Mouse (Mus musculus): Measurements from ENCODE around the gene Trim67. TPM values are rescaled to one million over a fixed set of nuclear protein-coding genes. Genes with fewer than 3 reads are reported as not detected.

The Trim67 gene
- polyA plus RNA-seq, 1 experiment from 2014 or later: 0.14 TPM

- Histone ChIP-seq H3K27me3 (peaks cover 6% of the 10 kb centered on the region), H3K9ac (no peak overlapping the region), H3K36me3 (no peaks in the 10 kb centered on the region), H3K4me2 (no peak overlapping the region), H3K4me3 (no peak overlapping the region), H3K9me3 (no peaks in the 10 kb centered on the region), H3K27ac (no peak overlapping the region), H3K4me1 (peaks cover 4% of the 10 kb centered on the region; the same call in 1 of the 2 replicates)
- ATAC-seq (ENCODE audit: insufficient number of reproducible peaks, low FRiP score, low TSS enrichment, low read depth): no peak
- WGBS: 46% methylated on average over 2 of the region's 2 CpGs
Observed at GRCm38 (mm10) chr8:124772389-124772788, 20.5 kb upstream of the Trim67 start.

GRCm38 (mm10) chr8:124775695-124776094 lies 17.2 kb upstream of the Trim67 start:
- ATAC-seq (ENCODE audit: insufficient number of reproducible peaks, low FRiP score, low TSS enrichment, low read depth): no peak
- H3K4me1 ChIP-seq: peaks cover 4% of the 10 kb centered on the region; the same call in 1 of the 2 replicates
- H3K9me3 ChIP-seq: no peaks in the 10 kb centered on the region
- 14% methylated on average over 16 of the region's 16 CpGs for WGBS
- H3K4me2 ChIP-seq: no peak overlapping the region
- peaks cover 8% of the 10 kb centered on the region for H3K27me3 ChIP-seq
- no peak overlapping the region for H3K27ac ChIP-seq
- no peak overlapping the region for H3K4me3 ChIP-seq
- H3K9ac ChIP-seq: no peak overlapping the region
- H3K36me3 ChIP-seq: no peaks in the 10 kb centered on the region

GRCm38 (mm10) chr8:124780236-124780635 lies 12.7 kb upstream of the Trim67 start:
- ATAC-seq (ENCODE audit: insufficient number of reproducible peaks, low FRiP score, low TSS enrichment, low read depth): no peak
- H3K4me3 ChIP-seq: no peak overlapping the region
- H3K27ac ChIP-seq: no peak overlapping the region
- WGBS: 18% methylated on average over 7 of the region's 7 CpGs
- H3K9me3 ChIP-seq: no peaks in the 10 kb centered on the region
- no peaks in the 10 kb centered on the region for H3K36me3 ChIP-seq
- H3K4me2 ChIP-seq: no peak overlapping the region
- no peak overlapping the region for H3K9ac ChIP-seq
- H3K4me1 ChIP-seq: peaks cover 2% of the 10 kb centered on the region; the same call in 1 of the 2 replicates
- H3K27me3 ChIP-seq: peaks cover 13% of the 10 kb centered on the region

- Histone ChIP-seq H3K36me3 (no peaks in the 10 kb centered on the region), H3K27me3 (peaks cover 17% of the 10 kb centered on the region), H3K4me3 (no peak overlapping the region), H3K9ac (no peak overlapping the region), H3K27ac (no peak overlapping the region), H3K9me3 (no peaks in the 10 kb centered on the region), H3K4me1 (no peaks in the 10 kb centered on the region), H3K4me2 (no peak overlapping the region)
- no peak for ATAC-seq (ENCODE audit: insufficient number of reproducible peaks, low FRiP score, low TSS enrichment, low read depth)
- 75% methylated on average over 3 of the region's 3 CpGs for WGBS
Observed at GRCm38 (mm10) chr8:124782431-124782830, 10.5 kb upstream of the Trim67 start.

GRCm38 (mm10) chr8:124783228-124783627 lies 9.7 kb upstream of the Trim67 start:
- no peak overlapping the region for H3K4me3 ChIP-seq
- no peaks in the 10 kb centered on the region for H3K36me3 ChIP-seq
- no peaks in the 10 kb centered on the region for H3K9me3 ChIP-seq
- no peak overlapping the region for H3K27ac ChIP-seq
- 87% methylated on average over 15 of the region's 15 CpGs for WGBS
- H3K9ac ChIP-seq: no peak overlapping the region
- H3K4me2 ChIP-seq: no peak overlapping the region
- H3K27me3 ChIP-seq: peaks cover 15% of the 10 kb centered on the region
- H3K4me1 ChIP-seq: no peaks in the 10 kb centered on the region
- ATAC-seq (ENCODE audit: insufficient number of reproducible peaks, low FRiP score, low TSS enrichment, low read depth): no peak

GRCm38 (mm10) chr8:124784613-124785012 lies 8.3 kb upstream of the Trim67 start:
- Histone ChIP-seq H3K36me3 (no peaks in the 10 kb centered on the region), H3K4me1 (no peaks in the 10 kb centered on the region), H3K27ac (0 out of 2 replicates have a peak overlapping the region, but pooled peaks have one; percentile 33), H3K9ac (no peak overlapping the region), H3K4me3 (no peak overlapping the region), H3K27me3 (peaks cover 25% of the 10 kb centered on the region), H3K4me2 (no peak overlapping the region), H3K9me3 (no peaks in the 10 kb centered on the region)
- WGBS: 73% methylated on average over 13 of the region's 13 CpGs
- no peak for ATAC-seq (ENCODE audit: insufficient number of reproducible peaks, low FRiP score, low TSS enrichment, low read depth)

- ATAC-seq (ENCODE audit: insufficient number of reproducible peaks, low FRiP score, low TSS enrichment, low read depth): no peak
- H3K27me3 ChIP-seq: peaks cover 79% of the 10 kb centered on the region
Observed at GRCm38 (mm10) chr8:124790676-124791075, 2.2 kb upstream of the Trim67 start.

GRCm38 (mm10) chr8:124791751-124792150 lies 1.1 kb upstream of the Trim67 start:
- Histone ChIP-seq H3K9me3 (no peaks in the 10 kb centered on the region), H3K4me2 (peak overlapping the region; percentile 99), H3K27me3 (peaks cover 81% of the 10 kb centered on the region), H3K27ac (no peak overlapping the region), H3K4me3 (peak overlapping the region; percentile 54), H3K9ac (no peak overlapping the region), H3K36me3 (no peaks in the 10 kb centered on the region), H3K4me1 (peaks cover 31% of the 10 kb centered on the region)
- no peak for ATAC-seq (ENCODE audit: insufficient number of reproducible peaks, low FRiP score, low TSS enrichment, low read depth)
- 40% methylated on average over 4 of the region's 4 CpGs for WGBS

More at GRCm38 (mm10) chr8:124790676-124791075, 2.2 kb upstream of the Trim67 start:
- Histone ChIP-seq H3K36me3 (no peaks in the 10 kb centered on the region), H3K4me3 (no peak overlapping the region), H3K4me2 (no peak overlapping the region), H3K9ac (no peak overlapping the region), H3K4me1 (peaks cover 31% of the 10 kb centered on the region), H3K9me3 (no peaks in the 10 kb centered on the region), H3K27ac (no peak overlapping the region)
- 71% methylated on average over 4 of the region's 4 CpGs for WGBS

GRCm38 (mm10) chr8:124792186-124792585 lies 706 bp upstream of the Trim67 start:
- Histone ChIP-seq H3K4me1 (peaks cover 31% of the 10 kb centered on the region), H3K4me2 (peak overlapping the region; percentile 99), H3K36me3 (no peaks in the 10 kb centered on the region), H3K9ac (no peak overlapping the region), H3K9me3 (no peaks in the 10 kb centered on the region), H3K27ac (no peak overlapping the region), H3K4me3 (peak overlapping the region; percentile 54), H3K27me3 (peaks cover 81% of the 10 kb centered on the region)
- no peak for ATAC-seq (ENCODE audit: insufficient number of reproducible peaks, low FRiP score, low TSS enrichment, low read depth)
- 2% methylated on average over 32 of the region's 32 CpGs for WGBS

- Histone ChIP-seq H3K9ac (no peak overlapping the region), H3K36me3 (no peaks in the 10 kb centered on the region), H3K9me3 (no peaks in the 10 kb centered on the region), H3K4me3 (peak overlapping the region; percentile 54), H3K27me3 (peaks cover 91% of the 10 kb centered on the region), H3K4me2 (peak overlapping the region; percentile 99), H3K27ac (no peak overlapping the region), H3K4me1 (peaks cover 31% of the 10 kb centered on the region)
- under 1% methylated on average over 51 of the region's 51 CpGs for WGBS
- peak; percentile 58; the same call in 1 of the 2 replicates for ATAC-seq (ENCODE audit: insufficient number of reproducible peaks, low FRiP score, low TSS enrichment, low read depth)
Observed at GRCm38 (mm10) chr8:124793172-124793651, 320 bp downstream of the Trim67 start.

GRCm38 (mm10) chr8:124793661-124794485 lies 981 bp downstream of the Trim67 start:
- Histone ChIP-seq H3K27ac (no peak overlapping the region), H3K4me1 (peaks cover 31% of the 10 kb centered on the region), H3K4me3 (peak overlapping the region; percentile 54), H3K4me2 (peak overlapping the region; percentile 99), H3K36me3 (no peaks in the 10 kb centered on the region), H3K27me3 (peaks cover 91% of the 10 kb centered on the region), H3K9ac (no peak overlapping the region), H3K9me3 (no peaks in the 10 kb centered on the region)
- WGBS: under 1% methylated on average over 80 of the region's 81 CpGs
- ATAC-seq (ENCODE audit: insufficient number of reproducible peaks, low FRiP score, low TSS enrichment, low read depth): no peak

GRCm38 (mm10) chr8:124794486-124794780 lies 1.5 kb downstream of the Trim67 start:
- no peak for ATAC-seq (ENCODE audit: insufficient number of reproducible peaks, low FRiP score, low TSS enrichment, low read depth)
- under 1% methylated on average over 25 of the region's 25 CpGs for WGBS
- peak overlapping the region; percentile 99 for H3K4me2 ChIP-seq
- peaks cover 31% of the 10 kb centered on the region for H3K4me1 ChIP-seq
- H3K9me3 ChIP-seq: no peaks in the 10 kb centered on the region
- H3K27ac ChIP-seq: no peak overlapping the region
- H3K36me3 ChIP-seq: no peaks in the 10 kb centered on the region
- peak overlapping the region; percentile 54 for H3K4me3 ChIP-seq
- H3K9ac ChIP-seq: no peak overlapping the region
- peaks cover 86% of the 10 kb centered on the region for H3K27me3 ChIP-seq
